Mouse (Mus musculus) megakaryocyte, embryonic 14.5 days (primary cell): ENCODE measurements around the gene Tmem41a.

Source experiments
- FLI1 ChIP-seq: IDR thresholded peaks from 2 replicates; pipeline ENCODE4 v1.6.1; 2012; ENCODE audit warnings: low read length, inconsistent platforms, mixed read lengths
- GATA1 ChIP-seq: IDR thresholded peaks from 3 replicates; pipeline ENCODE4 v1.6.1; 2012; ENCODE audit warnings: mixed read lengths, low read length, inconsistent platforms, borderline replicate concordance

GRCm38 (mm10) chr16:21928471-21928870, 18.9 kb downstream of the Tmem41a start:
- no peak for TF ChIP-seq GATA1
- TF ChIP-seq FLI1: no peak
